Comparison of ENCODE assay signal across 10 mouse cellular contexts in the genomic region with DNA sequence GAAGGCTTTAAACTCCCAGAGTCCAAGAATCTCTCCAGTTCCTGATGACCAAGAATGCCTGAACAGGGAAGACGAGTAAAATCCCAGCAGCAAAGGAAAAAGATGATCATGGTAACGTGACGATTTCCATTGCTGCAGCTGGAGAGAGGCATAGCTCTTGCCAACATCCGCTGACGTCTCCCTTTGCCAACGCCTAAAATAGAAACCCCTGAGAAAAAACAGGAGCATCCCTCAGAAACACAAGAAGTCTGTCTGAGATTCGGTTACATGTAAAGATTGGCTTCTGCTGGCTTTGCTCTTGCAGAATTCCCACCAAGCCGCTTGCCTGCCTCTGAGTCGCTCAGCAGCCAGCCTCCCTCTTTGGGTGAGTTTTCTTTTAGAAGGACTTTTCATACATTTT.
A peak's percentile ranks its signal among the peaks of the same experiment; 100 is the strongest.
DNase-seq lines count a peak whose midpoint lies in the region; ATAC-seq and TF ChIP-seq lines count a peak whose summit lies in the region.
"Had no signal": no experiment of that assay in that cellular context is flagged by ENCODE, and none has a peak within 500 bp of the region (broad histone marks: within the 10 kb centered on the region; RNA-seq: fewer than 3 reads in every experiment).

No protein-coding gene starts in this region.

- H3K36me3 ChIP-seq in lung, postnatal 0 days (ENCODE audit: insufficient read depth, low read length): no peaks in the 10 kb centered on the region
- H3K36me3 ChIP-seq in intestine, embryonic 16.5 days (ENCODE audit: control insufficient read depth, insufficient read depth, low read length): no peaks in the 10 kb centered on the region
- no peaks in the 10 kb centered on the region for H3K36me3 ChIP-seq in thymus, adult 2 months (ENCODE audit: control insufficient read depth, insufficient read depth, low read length)
- H3K36me3 ChIP-seq: embryonic facial prominence, embryonic 12.5 days; hindbrain, embryonic 15.5 days; limb, embryonic 15.5 days had no signal

- no peak for TF ChIP-seq CTCF in lung, postnatal 0 days (IDR thresholded peaks at IDR 0.05)
- TF ChIP-seq CTCF in thymus, adult 2 months (IDR thresholded peaks at IDR 0.05; ENCODE audit: borderline replicate concordance, control insufficient read depth, extremely low read depth, insufficient read depth, low read length, poor library complexity): no peak

- no peak for TF ChIP-seq EP300 in lung, postnatal 0 days (IDR thresholded peaks at IDR 0.05)

- H3K4me3 ChIP-seq in lung, postnatal 0 days (ENCODE audit: low read depth, low read length): no peak overlapping the region
- no peak overlapping the region for H3K4me3 ChIP-seq in intestine, embryonic 16.5 days (ENCODE audit: low read length)
- H3K4me3 ChIP-seq in thymus, adult 2 months (ENCODE audit: control insufficient read depth, insufficient read depth, low read length): no peak overlapping the region
- H3K4me3 ChIP-seq: embryonic facial prominence, embryonic 12.5 days; hindbrain, embryonic 15.5 days; limb, embryonic 15.5 days had no signal

- no peak for TF ChIP-seq POLR2A in thymus, adult 2 months (IDR thresholded peaks at IDR 0.05; ENCODE audit: control insufficient read depth, extremely low read depth, insufficient read depth, low read length, poor library complexity)

- no peaks in the 10 kb centered on the region for H3K27me3 ChIP-seq in lung, postnatal 0 days (replicated peaks; ENCODE audit: insufficient read depth, low read length)
- H3K27me3 ChIP-seq in intestine, embryonic 16.5 days (replicated peaks; ENCODE audit: control insufficient read depth, insufficient read depth, low read length): no peaks in the 10 kb centered on the region
- H3K27me3 ChIP-seq in thymus, adult 2 months (ENCODE audit: control insufficient read depth, insufficient read depth, low read length): no peaks in the 10 kb centered on the region
- H3K27me3 ChIP-seq: embryonic facial prominence, embryonic 12.5 days; hindbrain, embryonic 15.5 days; limb, embryonic 15.5 days had no signal

- 60% methylated on average over 9 of the region's 9 CpGs for WGBS in lung, postnatal 0 days
- 54% methylated on average over 9 of the region's 9 CpGs for WGBS in intestine, embryonic 16.5 days
- WGBS in thymus, adult 2 months: 87% methylated on average over 9 of the region's 9 CpGs

- ATAC-seq in lung, postnatal 0 days: no peak
- ATAC-seq in intestine, embryonic 16.5 days: no peak

- no peaks in the 10 kb centered on the region for H3K4me1 ChIP-seq in lung, postnatal 0 days (ENCODE audit: insufficient read depth, low read depth, low read length)
- H3K4me1 ChIP-seq in intestine, embryonic 16.5 days (ENCODE audit: control insufficient read depth, insufficient read depth, low read length): peaks cover 3% of the 10 kb centered on the region; the same call in 1 of the 2 replicates
- no peaks in the 10 kb centered on the region for H3K4me1 ChIP-seq in thymus, adult 2 months (replicated peaks; ENCODE audit: control insufficient read depth, insufficient read depth, low read length)
- H3K4me1 ChIP-seq: embryonic facial prominence, embryonic 12.5 days; hindbrain, embryonic 15.5 days; limb, embryonic 15.5 days had no signal

- H3K27ac ChIP-seq in lung, postnatal 0 days (ENCODE audit: low read length): no peak overlapping the region
- H3K27ac ChIP-seq in intestine, embryonic 16.5 days (ENCODE audit: low read length): peak overlapping the region; percentile 41; the same call in 1 of the 2 replicates
- H3K27ac ChIP-seq in thymus, adult 2 months (ENCODE audit: control insufficient read depth, insufficient read depth, low read length): no peak overlapping the region
- H3K27ac ChIP-seq: embryonic facial prominence, embryonic 12.5 days; hindbrain, embryonic 15.5 days; limb, embryonic 15.5 days had no signal

- no peaks in the 10 kb centered on the region for H3K9me3 ChIP-seq in lung, postnatal 0 days (ENCODE audit: low read length)
- no peaks in the 10 kb centered on the region for H3K9me3 ChIP-seq in intestine, embryonic 16.5 days (ENCODE audit: control insufficient read depth, low read length)
- H3K9me3 ChIP-seq: embryonic facial prominence, embryonic 12.5 days; hindbrain, embryonic 15.5 days; limb, embryonic 15.5 days had no signal

- peak; percentile 5 for DNase-seq in lung, postnatal 0 days (ENCODE audit: low spot score)
- DNase-seq in lung, adult 18-20 months: no peak
- DNase-seq in gastrocnemius, adult 18-20 months (ENCODE audit: low spot score): peak; percentile 25
- peak; percentile 56 for DNase-seq in telencephalon, adult 2 months (ENCODE audit: low read depth, low spot score)
- DNase-seq in T-cell, adult 2 months (ENCODE audit: low spot score): no peak
- DNase-seq in thymus, adult 2 months: no peak

- no peak overlapping the region for H3K9ac ChIP-seq in lung, postnatal 0 days (replicated peaks; ENCODE audit: low read depth)
- H3K9ac ChIP-seq in intestine, embryonic 16.5 days (ENCODE audit: low read depth, low read length): no peak overlapping the region
- H3K9ac ChIP-seq: embryonic facial prominence, embryonic 12.5 days; hindbrain, embryonic 15.5 days; limb, embryonic 15.5 days had no signal

- H3K4me2 ChIP-seq in lung, postnatal 0 days (replicated peaks; ENCODE audit: low read depth, low read length): no peak overlapping the region
- H3K4me2 ChIP-seq in intestine, embryonic 16.5 days (ENCODE audit: low read depth, low read length): no peak overlapping the region
- H3K4me2 ChIP-seq: embryonic facial prominence, embryonic 12.5 days; hindbrain, embryonic 15.5 days; limb, embryonic 15.5 days had no signal

Comparison
In these comparisons a context has a peak if more than half of its experiments do, and no peak if none do; other contexts are left out.
1. DNase-seq: peak in lung, postnatal 0 days (single experiment), gastrocnemius, adult 18-20 months (single experiment) and telencephalon, adult 2 months (single experiment); none in lung, adult 18-20 months (0 of 2), T-cell, adult 2 months (single experiment) and thymus, adult 2 months (single experiment).